In the genomic region with DNA sequence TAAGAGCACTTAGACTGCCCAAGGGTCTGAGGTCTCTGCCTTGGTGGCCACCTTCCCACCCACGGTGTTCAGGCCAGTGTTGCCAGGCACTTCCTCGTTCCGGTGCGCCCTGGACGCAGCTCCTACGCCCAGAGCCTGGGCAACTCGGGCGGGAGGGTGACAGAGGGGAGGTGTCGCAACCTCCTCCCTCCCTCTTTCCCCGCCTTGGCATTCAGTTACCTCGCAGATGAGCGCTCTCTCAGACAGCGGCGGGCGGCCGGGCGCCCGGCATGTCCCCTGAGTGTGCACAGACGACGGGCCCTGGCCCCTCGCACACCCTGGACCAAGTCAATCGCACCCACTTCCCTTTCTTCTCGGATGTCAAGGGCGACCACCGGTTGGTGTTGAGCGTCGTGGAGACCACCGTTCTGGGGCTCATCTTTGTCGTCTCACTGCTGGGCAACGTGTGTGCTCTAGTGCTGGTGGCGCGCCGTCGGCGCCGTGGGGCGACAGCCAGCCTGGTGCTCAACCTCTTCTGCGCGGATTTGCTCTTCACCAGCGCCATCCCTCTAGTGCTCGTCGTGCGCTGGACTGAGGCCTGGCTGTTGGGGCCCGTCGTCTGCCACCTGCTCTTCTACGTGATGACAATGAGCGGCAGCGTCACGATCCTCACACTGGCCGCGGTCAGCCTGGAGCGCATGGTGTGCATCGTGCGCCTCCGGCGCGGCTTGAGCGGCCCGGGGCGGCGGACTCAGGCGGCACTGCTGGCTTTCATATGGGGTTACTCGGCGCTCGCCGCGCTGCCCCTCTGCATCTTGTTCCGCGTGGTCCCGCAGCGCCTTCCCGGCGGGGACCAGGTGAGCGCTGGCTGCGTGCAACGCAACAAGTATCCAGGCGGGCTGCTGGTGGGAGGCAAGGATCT, we compare ENCODE assay signal across 9 mouse cellular contexts. TPM values are rescaled to one million over a fixed set of nuclear protein-coding genes. Genes with fewer than 3 reads are reported as not detected.
DNase-seq lines count a peak whose midpoint lies in the region; ATAC-seq and TF ChIP-seq lines count a peak whose summit lies in the region.
"Had no signal": no experiment of that assay in that cellular context is flagged by ENCODE, and none has a peak within 500 bp of the region (broad histone marks: within the 10 kb centered on the region; RNA-seq: fewer than 3 reads in every experiment).

A gene (plus strand): TSS at position 214 of the 901 bp plus-strand sequence.

- ATAC-seq in heart, embryonic 14.5 days (ENCODE audit: insufficient number of reproducible peaks, insufficient read depth, low FRiP score, low read depth), result no peak
- peak; percentile 45; the same call in 1 of the 2 replicates for ATAC-seq in forebrain, embryonic 13.5 days
- peak; percentile 75 for ATAC-seq in midbrain, embryonic 16.5 days
- ATAC-seq: Patski had no signal

- intact Hi-C loops in heart, postnatal 10 days (cut with DNase I), result no loop called here

- H3K4me2 ChIP-seq in heart, embryonic 14.5 days (ENCODE audit: low read length), result peak within 1 kb of the TSS; percentile 58
- H3K4me2 ChIP-seq in forebrain, embryonic 13.5 days, result peak within 1 kb of the TSS; percentile 55
- H3K4me2 ChIP-seq in midbrain, embryonic 16.5 days (ENCODE audit: low read length), result peak within 1 kb of the TSS; percentile 78

- TF ChIP-seq CTCF in liver, adult 2 months (IDR thresholded peaks at IDR 0.05; ENCODE audit: low read depth, low read length), result no peak

- TF ChIP-seq POLR2A in liver, adult 2 months (IDR thresholded peaks at IDR 0.05; ENCODE audit: extremely low read depth, insufficient read depth, low read length), result no peak

- under 1% methylated on average over 73 of the region's 77 CpGs for WGBS in heart, embryonic 14.5 days
- under 1% methylated on average over 77 of the region's 77 CpGs for WGBS in forebrain, embryonic 13.5 days
- under 1% methylated on average over 77 of the region's 77 CpGs for whole genome bisulfite sequencing in liver, adult 2 months
- WGBS in midbrain, embryonic 16.5 days, result under 1% methylated on average over 77 of the region's 77 CpGs

- no peak for DNase-seq in heart, postnatal 10 days
- DNase-seq in R1 (ENCODE audit: low read depth, low spot score) (peak; percentile 47), adipocyte (ENCODE audit: low spot score) (no peak)
- peak; percentile 54 for DNase-seq in liver, adult 2 months (ENCODE audit: extremely low read depth, low read depth, low spot score)
- no peak for DNase-seq in gastrocnemius, adult 8-10 months (ENCODE audit: low spot score in 2 of 2)

- H3K9ac ChIP-seq in heart, embryonic 14.5 days (ENCODE audit: low read length), result no peak within 1 kb of the TSS
- no peak within 1 kb of the TSS; the same call in 1 of the 2 replicates for H3K9ac ChIP-seq in forebrain, embryonic 13.5 days
- H3K9ac ChIP-seq in liver, adult 2 months (ENCODE audit: low read depth, low read length), result peak within 1 kb of the TSS; percentile 44
- H3K9ac ChIP-seq in midbrain, embryonic 16.5 days (ENCODE audit: low read depth, low read length), result peak within 1 kb of the TSS; percentile 54

- peak within 1 kb of the TSS; percentile 27 to 30 for H3K4me3 ChIP-seq in heart, embryonic 14.5 days (ENCODE audit: control insufficient read depth in 1 of 2, insufficient read depth in 1 of 2, low read depth in 1 of 2, low read length in 2 of 2)
- H3K4me3 ChIP-seq in forebrain, embryonic 13.5 days, result peak within 1 kb of the TSS; percentile 33
- H3K4me3 ChIP-seq in liver, adult 2 months (ENCODE audit: insufficient read depth, low read depth, low read length), result peak within 1 kb of the TSS; percentile 49
- H3K4me3 ChIP-seq in midbrain, embryonic 16.5 days (ENCODE audit: low read depth, low read length), result peak within 1 kb of the TSS; percentile 42

- no peak within 1 kb of the TSS for H3K27ac ChIP-seq in heart, embryonic 14.5 days (replicated peaks in 1 of 2; ENCODE audit: control insufficient read depth in 1 of 2, insufficient read depth in 1 of 2, low read depth in 2 of 2, low read length in 2 of 2)
- H3K27ac ChIP-seq in forebrain, embryonic 13.5 days, result no peak within 1 kb of the TSS
- H3K27ac ChIP-seq in liver, adult 2 months (replicated peaks; ENCODE audit: insufficient read depth, low read depth, low read length), result no peak within 1 kb of the TSS
- H3K27ac ChIP-seq in midbrain, embryonic 16.5 days (ENCODE audit: low read length), result no peak within 1 kb of the TSS

- no peaks in the 10 kb centered on the region for H3K79me2 ChIP-seq in liver, adult 2 months (ENCODE audit: control insufficient read depth, insufficient read depth, low read length)

- H3K36me3 ChIP-seq in heart, embryonic 14.5 days (ENCODE audit: control insufficient read depth, insufficient read depth, low read length), result no peaks in the 10 kb centered on the region
- H3K36me3 ChIP-seq in forebrain, embryonic 13.5 days (ENCODE audit: poor library complexity, severe bottlenecking), result no peaks in the 10 kb centered on the region
- H3K36me3 ChIP-seq in liver, adult 2 months (ENCODE audit: control insufficient read depth, insufficient read depth, low read length), result no peaks in the 10 kb centered on the region
- no peaks in the 10 kb centered on the region for H3K36me3 ChIP-seq in midbrain, embryonic 16.5 days (ENCODE audit: control insufficient read depth, insufficient read depth, low read length)

- H3K27me3 ChIP-seq in heart, embryonic 14.5 days (ENCODE audit: control insufficient read depth, insufficient read depth, low read length), result peaks cover 60% of the 10 kb centered on the region
- peaks cover 49% of the 10 kb centered on the region for H3K27me3 ChIP-seq in forebrain, embryonic 13.5 days
- H3K27me3 ChIP-seq in liver, adult 2 months (ENCODE audit: control insufficient read depth, insufficient read depth, low read length), result no peaks in the 10 kb centered on the region
- peaks cover 34% of the 10 kb centered on the region for H3K27me3 ChIP-seq in midbrain, embryonic 16.5 days (ENCODE audit: control insufficient read depth, insufficient read depth, low read depth, low read length)

- H3K9me3 ChIP-seq in heart, embryonic 14.5 days (ENCODE audit: control insufficient read depth, low read length), result no peaks in the 10 kb centered on the region
- H3K9me3 ChIP-seq in forebrain, embryonic 13.5 days (replicated peaks), result no peaks in the 10 kb centered on the region
- no peaks in the 10 kb centered on the region for H3K9me3 ChIP-seq in midbrain, embryonic 16.5 days (replicated peaks; ENCODE audit: control insufficient read depth, low read length, poor library complexity, severe bottlenecking)

- no peaks in the 10 kb centered on the region; a peak in 1 of 4 replicates for H3K4me1 ChIP-seq in heart, embryonic 14.5 days (ENCODE audit: control insufficient read depth in 2 of 2, insufficient read depth in 2 of 2, low read length in 2 of 2)
- H3K4me1 ChIP-seq in forebrain, embryonic 13.5 days, result peaks cover 8% of the 10 kb centered on the region; the same call in 1 of the 2 replicates
- peaks cover 3% of the 10 kb centered on the region; the same call in 1 of the 2 replicates for H3K4me1 ChIP-seq in liver, adult 2 months (ENCODE audit: control insufficient read depth, insufficient read depth, low read length)
- H3K4me1 ChIP-seq in midbrain, embryonic 16.5 days (ENCODE audit: control insufficient read depth, insufficient read depth, low read length), result peaks cover 7% of the 10 kb centered on the region

RNA-seq across cellular contexts. Expression of the gene that starts here (rescaled TPM):
- not detected in 2 replicates for polyA plus RNA-seq in heart, embryonic 14.5 days (2014; fragmentation: Nextera tagmentation; extraction: Ambion mirVana)
- total RNA-seq in heart, postnatal 10 days (2021), result 10 to 100 TPM in 1 of 2 experiments, under 1 TPM in 1; 0.79 to 10.7 TPM
- polyA plus RNA-seq in forebrain, embryonic 13.5 days (2015; fragmentation: Nextera tagmentation; extraction: Ambion mirVana), result not detected in 2 replicates
- total RNA-seq in liver, adult 2 months (2014; rRNA removed), result 0.09 and 0.13 TPM in 2 replicates
- 0.58 and 0.83 TPM in 2 replicates for polyA plus RNA-seq in liver, adult 2 months (2012; rRNA removed)
- polyA plus RNA-seq in midbrain, embryonic 16.5 days (2015; fragmentation: Nextera tagmentation; extraction: Ambion mirVana), result 0.30 and 0.34 TPM in 2 replicates
- under 1 TPM in 2 of 4 experiments, not detected in 2; 0.35 to 0.54 TPM for total RNA-seq in gastrocnemius, adult 8-10 months (2022)
- polyA plus RNA-seq: Patski had no signal

Comparison
In these comparisons a context has a peak if more than half of its experiments do, and no peak if none do; other contexts are left out.
1. Peak in ATAC-seq, H3K4me3 ChIP-seq and H3K4me2 ChIP-seq in forebrain, embryonic 13.5 days; RNA of the gene not detected or under 1 TPM.
2. Peak in DNase-seq, H3K4me3 ChIP-seq and H3K9ac ChIP-seq in liver, adult 2 months; RNA of the gene not detected or under 1 TPM.
3. Peak in ATAC-seq, H3K4me3 ChIP-seq, H3K9ac ChIP-seq and H3K4me2 ChIP-seq in midbrain, embryonic 16.5 days; RNA of the gene not detected or under 1 TPM.